ENCODE assay signal across 20 mouse cellular contexts in genomic region chr4:97860791-97861344, GRCm38 (mm10).
DNase-seq lines count a peak whose midpoint lies in the region; ATAC-seq lines count a peak whose summit lies in the region.
"Had no signal": no experiment of that assay in that cellular context is flagged by ENCODE, and none has a peak within 500 bp of the region (broad histone marks: within the 10 kb centered on the region; RNA-seq: fewer than 3 reads in every experiment).

No protein-coding gene starts in this region.

- no peak overlapping the region for H3K4me3 ChIP-seq in kidney, embryonic 16.5 days (ENCODE audit: low read length)
- H3K4me3 ChIP-seq: embryonic facial prominence, embryonic 15.5 days; forebrain, embryonic 15.5 days; hindbrain, embryonic 12.5 days; midbrain, embryonic 10.5 days; myocyte; neural tube, embryonic 13.5 days had no signal

- H3K4me1 ChIP-seq in kidney, embryonic 16.5 days (ENCODE audit: insufficient read depth, low read length): peaks cover 13% of the 10 kb centered on the region; the same call in 1 of the 2 replicates
- H3K4me1 ChIP-seq: midbrain, embryonic 10.5 days had no signal

- WGBS in kidney, embryonic 16.5 days: 81% methylated on average over 8 of the region's 8 CpGs

- peak overlapping the region; percentile 34; the same call in 1 of the 2 replicates for H3K27ac ChIP-seq in kidney, embryonic 16.5 days (ENCODE audit: low read length)
- H3K27ac ChIP-seq: embryonic facial prominence, embryonic 15.5 days; forebrain, embryonic 15.5 days; hindbrain, embryonic 12.5 days; macrophage; midbrain, embryonic 10.5 days; neural tube, embryonic 13.5 days had no signal

- H3K4me2 ChIP-seq in kidney, embryonic 16.5 days (replicated peaks; ENCODE audit: low read depth, low read length): no peak overlapping the region
- H3K4me2 ChIP-seq: embryonic facial prominence, embryonic 15.5 days; forebrain, embryonic 15.5 days; hindbrain, embryonic 12.5 days; neural tube, embryonic 13.5 days had no signal

- DNase-seq in heart, adult 11 months: peak; percentile 88
- DNase-seq in heart, postnatal 14 days: no peak
- no peak for DNase-seq in kidney, adult 8-10 months
- peak; percentile 41 for DNase-seq in CD4-positive, CD25-positive, alpha-beta regulatory T cell, adult 2 months (ENCODE audit: low read depth, low spot score)
- DNase-seq in spleen, postnatal 14 days (ENCODE audit: low spot score in 2 of 2): no peak
- no peak for DNase-seq in B cell, adult 2 months
- DNase-seq: adrenal gland, postnatal 14 days; cerebellum, adult 9-10 months; gastrocnemius, postnatal 14 days; left cerebral cortex, postnatal 4 days had no signal

- intact Hi-C loops in heart, postnatal 14 days (cut with DNase I): loop anchor here (5.0 kb wide), 1 partner anchor 246 kb away; no protein-coding TSS in a partner anchor

- no peak for ATAC-seq in kidney, embryonic 16.5 days (ENCODE audit: low FRiP score, low TSS enrichment)
- ATAC-seq in inflammation-experienced regulatory T-cells, adult 6 months: peak; percentile 82
- ATAC-seq: forebrain, embryonic 15.5 days; midbrain, embryonic 16.5 days had no signal

- H3K9me3 ChIP-seq in kidney, embryonic 16.5 days (ENCODE audit: low read length): no peaks in the 10 kb centered on the region
- H3K9me3 ChIP-seq: embryonic facial prominence, embryonic 15.5 days; forebrain, embryonic 15.5 days; hindbrain, embryonic 12.5 days; midbrain, embryonic 10.5 days; neural tube, embryonic 13.5 days had no signal

- no peaks in the 10 kb centered on the region for H3K36me3 ChIP-seq in kidney, embryonic 16.5 days (ENCODE audit: insufficient read depth, low read length)
- H3K36me3 ChIP-seq: embryonic facial prominence, embryonic 15.5 days; forebrain, embryonic 15.5 days; hindbrain, embryonic 12.5 days; midbrain, embryonic 10.5 days; neural tube, embryonic 13.5 days had no signal

- no peaks in the 10 kb centered on the region for H3K27me3 ChIP-seq in kidney, embryonic 16.5 days (ENCODE audit: insufficient read depth, low read length)
- H3K27me3 ChIP-seq: embryonic facial prominence, embryonic 15.5 days; forebrain, embryonic 15.5 days; hindbrain, embryonic 12.5 days; neural tube, embryonic 13.5 days had no signal

- H3K9ac ChIP-seq in kidney, embryonic 16.5 days (replicated peaks; ENCODE audit: low read length): no peak overlapping the region
- H3K9ac ChIP-seq: embryonic facial prominence, embryonic 15.5 days; forebrain, embryonic 15.5 days; hindbrain, embryonic 12.5 days; neural tube, embryonic 13.5 days had no signal

Comparison
In these comparisons a context has a peak if more than half of its experiments do, and no peak if none do; other contexts are left out.
1. DNase-seq: peak in heart, adult 11 months (single experiment) and CD4-positive, CD25-positive, alpha-beta regulatory T cell, adult 2 months (single experiment); none in heart, postnatal 14 days (0 of 2), kidney, adult 8-10 months (0 of 2), spleen, postnatal 14 days (0 of 2) and B cell, adult 2 months (0 of 2).